Mouse (Mus musculus) thymus, adult 2 months (tissue): Measurements from ENCODE around the gene Gys2. TPM values are rescaled to one million over a fixed set of nuclear protein-coding genes. Genes with fewer than 3 reads are reported as not detected.
A peak's percentile ranks its signal among the peaks of the same experiment; 100 is the strongest.
"Not testable (repeated sequence)": the region's sequence is repeated elsewhere in the genome, so short reads cannot be mapped to it uniquely, and the experiment has no call there.

Source experiments
- DNase-seq: peaks from one replicate; pipeline ENCODE4 v3.0.0; 2021
- H3K27ac ChIP-seq: fragments of 200-500 bp; 2 replicates; pipeline ENCODE4 v1.5.1; 2012; ENCODE audit warnings: low read length, control low read depth; ENCODE audit not compliant: control insufficient read depth, insufficient read depth
- H3K27me3 ChIP-seq: fragments of 200-500 bp; 2 replicates; pipeline ENCODE4 v1.6.1; 2012; ENCODE audit warnings: mild to moderate bottlenecking, low read length, moderate library complexity, mixed read lengths; ENCODE audit not compliant: control insufficient read depth, insufficient read depth
- H3K36me3 ChIP-seq: fragments of 200-500 bp; 2 replicates; pipeline ENCODE4 v1.6.1; 2012; ENCODE audit warnings: mild to moderate bottlenecking, low read length, moderate library complexity; ENCODE audit not compliant: control insufficient read depth, insufficient read depth
- H3K4me1 ChIP-seq: fragments of 200-500 bp; replicated peaks from 2 replicates; pipeline ENCODE4 v1.6.1; 2012; ENCODE audit warnings: low read length; ENCODE audit not compliant: control insufficient read depth, insufficient read depth
- H3K4me3 ChIP-seq: fragments of 200-500 bp; 2 replicates; pipeline ENCODE4 v1.5.1; 2012; ENCODE audit warnings: mild to moderate bottlenecking, low read length, control low read depth, moderate library complexity; ENCODE audit not compliant: control insufficient read depth, insufficient read depth
- CTCF ChIP-seq: fragments of 200-500 bp; IDR thresholded peaks from 2 replicates; pipeline ENCODE4 v1.5.1; 2012; ENCODE audit warnings: mild to moderate bottlenecking, control low read depth, low read length, moderate library complexity, borderline replicate concordance; ENCODE audit not compliant: control insufficient read depth, poor library complexity, insufficient read depth; ENCODE audit errors: extremely low read depth
- POLR2A ChIP-seq: fragments of 200-500 bp; IDR thresholded peaks from 2 replicates; pipeline ENCODE4 v1.6.1; 2012; ENCODE audit warnings: mild to moderate bottlenecking, low read length, control low read depth, moderate library complexity; ENCODE audit not compliant: control insufficient read depth, poor library complexity, insufficient read depth; ENCODE audit errors: extremely low read depth
- WGBS: fragments of 180-500 bp; shearing (Covaris S2); methylation state at CpG from one replicate; pipeline ENCODE4 v1.1.7; 2018; 5-methylcytosine and 5-hydroxymethylcytosine counted together
- polyA plus RNA-seq: library from polyadenylated mRNA; depleted of rRNA; stranded (reverse); fragments of >200 nt; gene quantifications from 2 replicates; pipeline ENCODE4 v1.2.3, GENCODE M21; 2012; rRNA removed

The Gys2 gene
- 0.74 and 1.1 TPM in 2 replicates for polyA plus RNA-seq

DNA sequence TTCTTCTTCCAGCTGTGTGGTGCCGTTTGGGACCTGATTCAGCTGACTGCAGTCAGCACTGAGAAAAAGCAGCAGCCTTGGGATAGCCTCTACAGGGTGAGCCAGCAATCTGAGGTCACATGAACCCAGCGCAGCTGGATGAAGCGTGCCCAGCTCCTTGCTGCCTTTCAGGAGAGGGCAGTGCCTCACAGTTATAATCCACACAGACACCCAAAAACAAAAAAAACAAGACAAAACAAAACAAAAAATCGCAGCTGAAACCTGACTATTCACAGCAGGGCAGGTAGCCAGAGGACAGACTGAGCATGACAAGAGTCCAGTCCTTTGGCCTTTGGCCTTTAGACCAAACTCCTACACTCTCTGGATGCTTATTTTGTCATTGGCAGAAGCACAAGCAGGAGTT is at the start of gene Gys2:
TSS of gene Gys2 (minus strand) at position 309 of the 403 bp plus-strand sequence.
- Histone ChIP-seq H3K4me1 (no peaks in the 10 kb centered on the region), H3K27ac (no peak within 1 kb of the TSS), H3K4me3 (no peak within 1 kb of the TSS), H3K27me3 (no peaks in the 10 kb centered on the region), H3K36me3 (no peaks in the 10 kb centered on the region)
- no peak for DNase-seq
- WGBS, result 86% methylated on average over 4 of the region's 4 CpGs
- TF ChIP-seq CTCF (no peak), POLR2A (no peak)

DNA sequence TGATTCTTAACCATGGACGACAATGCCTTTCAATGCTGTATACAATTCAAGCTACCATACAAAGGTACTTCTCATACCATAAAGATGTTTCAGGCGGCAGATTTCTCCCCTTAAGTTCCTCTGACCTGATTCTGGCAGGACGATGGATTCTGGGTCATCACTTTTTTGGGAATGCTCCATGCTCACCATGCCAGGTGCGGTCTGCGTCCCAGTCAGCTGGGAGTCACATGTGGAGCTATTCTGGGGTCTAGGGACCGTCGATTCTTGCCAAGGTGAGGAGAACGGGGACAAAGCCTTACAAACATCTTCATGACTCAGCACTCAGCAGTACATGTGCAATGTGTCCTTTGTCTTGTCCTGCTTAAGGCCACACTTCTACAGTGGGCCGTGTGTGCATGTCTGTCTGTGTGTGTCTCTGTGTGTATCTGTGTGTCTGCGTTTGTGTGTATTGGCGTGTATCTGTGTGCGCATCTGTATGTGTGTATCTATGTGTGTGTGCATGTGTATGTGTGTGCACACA is 48.7 kb upstream of the Gys2 start:
- WGBS, result 85% methylated on average over 12 of the region's 12 CpGs
- Histone ChIP-seq H3K4me3 (no peak overlapping the region), H3K27ac (no peak overlapping the region), H3K4me1 (no peaks in the 10 kb centered on the region), H3K36me3 (no peaks in the 10 kb centered on the region), H3K27me3 (no peaks in the 10 kb centered on the region)
- DNase-seq, result no peak
- no peak for TF ChIP-seq CTCF
- TF ChIP-seq POLR2A, result no peak

DNA sequence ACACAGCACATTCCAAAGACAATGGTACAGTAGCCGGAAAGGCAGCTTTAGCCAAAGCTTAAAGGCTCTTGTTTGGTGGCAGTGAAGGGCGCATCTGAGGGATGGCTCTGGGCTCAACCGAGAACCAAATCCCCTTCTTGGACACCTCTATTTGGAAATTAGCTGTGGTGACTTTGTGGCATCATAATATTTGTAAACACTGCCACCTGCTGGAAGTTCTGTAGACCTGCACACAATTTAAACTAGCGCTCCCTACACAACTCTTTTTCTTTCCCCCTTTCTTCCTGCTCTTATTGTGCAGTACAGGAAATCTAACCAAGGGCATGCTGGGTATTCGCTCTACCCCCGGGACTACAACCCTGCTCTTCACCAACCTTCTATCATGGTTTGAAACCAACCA is 46.2 kb upstream of the Gys2 start:
- 10% methylated on average over 6 of the region's 6 CpGs for WGBS
- Histone ChIP-seq H3K36me3 (no peaks in the 10 kb centered on the region), H3K27me3 (no peaks in the 10 kb centered on the region), H3K4me3 (no peak overlapping the region), H3K4me1 (no peaks in the 10 kb centered on the region), H3K27ac (no peak overlapping the region)
- TF ChIP-seq CTCF, result no peak
- no peak for TF ChIP-seq POLR2A
- peak; percentile 37 for DNase-seq

DNA sequence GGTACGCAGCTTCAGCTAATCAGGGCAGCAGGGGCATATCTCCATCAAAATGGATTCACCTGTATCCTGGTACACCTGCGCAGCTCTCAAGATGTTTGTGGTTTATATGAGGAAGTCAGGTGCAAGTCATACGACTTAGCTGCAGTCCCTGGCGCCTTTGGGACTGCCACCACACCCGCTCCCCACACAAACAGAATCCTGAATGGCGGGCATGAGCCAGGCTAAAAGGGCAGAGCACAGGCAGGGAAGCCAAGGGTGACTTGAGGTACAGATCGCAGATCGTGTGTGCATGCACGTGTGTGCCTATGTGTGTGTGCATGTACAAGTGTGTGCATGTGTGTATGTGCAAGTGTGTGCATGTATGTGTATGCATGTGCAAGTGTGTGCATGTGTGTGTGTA is 42.5 kb upstream of the Gys2 start:
- H3K27ac ChIP-seq, H3K36me3 ChIP-seq, DNase-seq, H3K4me3 ChIP-seq, H3K27me3 ChIP-seq: not testable (repeated sequence)
- peaks cover 18% of the 10 kb centered on the region for H3K4me1 ChIP-seq
- 70% methylated on average over 9 of the region's 9 CpGs for WGBS

DNA sequence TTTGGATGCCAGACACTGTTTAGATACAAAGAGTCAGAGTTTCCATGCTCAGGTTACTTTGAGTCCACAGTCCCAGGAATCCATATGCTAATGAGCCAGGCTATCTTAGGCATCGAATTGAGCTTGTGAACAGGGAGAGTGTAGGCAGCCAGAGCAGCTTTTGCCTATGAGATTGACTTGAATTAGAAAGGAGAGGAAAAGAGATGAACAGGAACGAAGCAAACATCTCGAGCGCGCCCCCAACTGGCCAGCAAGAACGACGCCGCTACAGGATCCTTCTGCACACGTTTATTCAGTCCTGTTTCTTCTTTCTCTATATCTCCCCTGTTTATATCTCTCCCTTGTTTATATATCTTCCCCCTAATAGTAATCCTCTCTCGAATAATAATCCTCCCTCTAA is 42.0 kb upstream of the Gys2 start:
- DNase-seq, result peak; percentile 69
- no peaks in the 10 kb centered on the region for H3K36me3 ChIP-seq
- H3K4me3 ChIP-seq, result no peak overlapping the region
- H3K4me1 ChIP-seq, result peaks cover 18% of the 10 kb centered on the region
- 3% methylated on average over 10 of the region's 10 CpGs for WGBS
- TF ChIP-seq POLR2A (no peak), CTCF (no peak)
- H3K27ac ChIP-seq, result no peak overlapping the region
- H3K27me3 ChIP-seq, result no peaks in the 10 kb centered on the region

DNA sequence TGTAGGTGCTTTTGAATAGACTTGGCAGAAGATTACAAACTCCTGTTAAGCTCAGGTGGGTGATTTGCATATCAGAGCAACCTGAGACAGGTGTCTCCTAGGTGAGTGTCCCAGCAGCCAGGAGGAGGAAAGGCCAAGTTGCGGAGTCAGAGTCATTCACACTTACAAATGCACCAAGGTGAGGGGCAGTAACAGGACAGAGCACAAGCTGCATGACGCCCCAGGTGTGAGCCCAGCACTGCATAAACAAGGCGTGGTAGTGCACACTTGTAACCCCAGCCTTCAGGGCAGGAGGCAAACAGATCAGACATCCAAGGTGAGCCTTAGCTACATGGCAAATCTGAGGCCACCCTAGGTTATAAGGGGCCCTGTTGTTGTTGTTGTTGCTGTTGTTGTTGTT is 40.0 kb upstream of the Gys2 start:
- 72% methylated on average over 3 of the region's 3 CpGs for WGBS

DNA sequence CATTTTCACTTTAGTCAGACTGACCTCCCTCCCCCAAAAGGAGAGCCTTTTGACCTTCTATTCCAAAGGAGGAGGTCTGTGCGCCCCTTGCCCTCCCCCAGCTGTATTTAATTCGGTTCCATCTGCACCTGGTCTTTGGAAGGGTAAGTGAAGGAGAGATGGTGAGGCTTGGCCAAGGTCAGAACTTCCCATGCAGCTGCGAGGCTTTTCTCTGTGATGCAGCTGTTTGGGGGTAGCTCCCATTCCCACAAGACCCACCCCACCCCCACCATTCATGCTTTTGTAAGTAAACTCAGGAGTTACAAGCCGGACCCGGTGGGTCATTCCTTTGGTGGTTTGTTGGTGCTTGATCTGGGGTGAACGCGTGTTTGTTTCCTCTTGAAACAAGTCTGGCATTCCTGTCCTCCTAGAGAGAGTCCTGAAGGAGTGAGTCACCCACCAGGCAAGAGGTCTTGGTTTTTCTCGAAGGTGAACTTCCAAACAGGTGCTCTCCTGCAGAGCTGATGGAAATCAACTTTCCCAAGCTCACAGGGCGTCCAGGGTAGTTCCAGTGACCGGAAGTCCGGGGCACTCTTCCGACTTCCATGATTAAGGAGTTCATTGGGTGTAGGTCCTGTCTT is 38.7 kb upstream of the Gys2 start:
- no peak for TF ChIP-seq CTCF
- 0 out of 2 replicates have a peak, but pooled peaks have one; percentile 19 for TF ChIP-seq POLR2A
- 28% methylated on average over 12 of the region's 12 CpGs for WGBS
- H3K4me1 ChIP-seq, result peaks cover 40% of the 10 kb centered on the region
- H3K36me3 ChIP-seq, result no peaks in the 10 kb centered on the region
- no peaks in the 10 kb centered on the region for H3K27me3 ChIP-seq
- DNase-seq, result no peak
- peak overlapping the region; percentile 55; the same call in 1 of the 2 replicates for H3K27ac ChIP-seq
- no peak overlapping the region for H3K4me3 ChIP-seq

More for the DNA sequence above, 40.0 kb upstream of the Gys2 start:
- Histone ChIP-seq H3K4me3 (no peak overlapping the region), H3K4me1 (peaks cover 33% of the 10 kb centered on the region), H3K27me3 (no peaks in the 10 kb centered on the region), H3K27ac (no peak overlapping the region), H3K36me3 (no peaks in the 10 kb centered on the region)
- TF ChIP-seq POLR2A, result no peak
- TF ChIP-seq CTCF, result no peak
- no peak for DNase-seq
